Mouse (Mus musculus) mesoderm, embryonic 11.5 days (tissue): Measurements from ENCODE around the gene Tom1.

ENCODE experiments used
- DNase-seq: peaks from one replicate; pipeline ENCODE4 v3.0.0-alpha.2; 2012; ENCODE audit warnings: low read depth, low spot score

Tom1 gene

GRCm38 (mm10) chr8:75042171-75042570, 8.7 kb downstream of the Tom1 start:
- DNase-seq: no peak

DNA sequence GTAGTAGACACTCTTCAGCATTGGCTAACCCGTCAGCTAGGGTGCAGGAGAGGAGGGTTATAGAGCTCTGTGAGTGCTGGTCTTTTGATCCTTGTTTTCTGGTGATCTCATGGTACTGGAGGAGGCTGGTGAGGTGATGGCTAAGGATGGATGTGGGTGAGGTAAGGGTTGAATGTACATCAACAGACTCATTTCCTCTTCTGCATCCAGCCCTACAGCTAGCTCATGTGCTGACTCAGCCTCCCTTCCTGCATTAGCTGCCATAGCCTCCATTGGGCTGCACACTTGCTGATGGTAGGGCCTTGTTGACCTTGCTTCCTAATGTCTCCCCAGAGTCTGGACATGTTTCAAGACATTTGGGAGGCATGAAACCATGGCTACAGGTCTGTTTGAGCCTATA, 9.5 kb downstream of the Tom1 start:
- no peak for DNase-seq

DNA sequence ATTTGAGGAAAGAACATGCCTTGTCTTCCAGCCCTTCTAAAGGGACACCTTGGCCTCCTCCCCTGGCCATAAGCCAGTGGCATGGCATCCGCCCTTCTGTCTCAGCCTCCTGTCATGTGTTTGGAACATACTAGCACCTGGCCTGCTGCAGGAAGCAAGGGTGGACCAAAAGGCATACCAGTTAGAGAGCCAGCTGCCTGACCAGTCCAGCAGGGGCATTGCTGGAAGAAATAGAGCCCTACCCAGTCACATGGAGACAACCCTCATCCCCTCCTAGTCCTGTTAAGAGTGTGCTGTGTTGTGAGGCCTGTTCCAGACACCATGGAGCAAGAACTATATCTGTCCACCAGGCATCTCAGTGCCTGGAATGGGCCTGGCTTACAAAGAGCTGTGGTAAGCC, 12.8 kb downstream of the Tom1 start:
- DNase-seq: no peak

DNA sequence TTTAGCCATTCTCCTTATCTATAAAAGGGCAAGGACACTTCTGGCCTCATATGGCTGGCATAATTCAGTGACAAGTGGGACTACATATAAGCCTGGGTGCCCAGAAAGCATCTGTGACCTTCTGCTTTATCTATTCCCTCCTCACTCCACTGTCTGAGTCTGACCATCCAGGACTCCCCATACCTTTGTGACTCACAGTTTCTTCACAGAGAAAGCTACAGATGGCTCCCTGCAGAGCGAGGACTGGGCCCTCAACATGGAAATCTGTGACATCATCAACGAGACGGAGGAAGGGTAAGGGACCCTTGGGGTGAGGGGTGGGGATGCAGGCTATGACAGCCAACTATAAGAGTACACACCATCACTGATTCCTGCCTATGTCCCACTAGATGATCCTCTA, 14.3 kb downstream of the Tom1 start:
- DNase-seq: no peak

DNA sequence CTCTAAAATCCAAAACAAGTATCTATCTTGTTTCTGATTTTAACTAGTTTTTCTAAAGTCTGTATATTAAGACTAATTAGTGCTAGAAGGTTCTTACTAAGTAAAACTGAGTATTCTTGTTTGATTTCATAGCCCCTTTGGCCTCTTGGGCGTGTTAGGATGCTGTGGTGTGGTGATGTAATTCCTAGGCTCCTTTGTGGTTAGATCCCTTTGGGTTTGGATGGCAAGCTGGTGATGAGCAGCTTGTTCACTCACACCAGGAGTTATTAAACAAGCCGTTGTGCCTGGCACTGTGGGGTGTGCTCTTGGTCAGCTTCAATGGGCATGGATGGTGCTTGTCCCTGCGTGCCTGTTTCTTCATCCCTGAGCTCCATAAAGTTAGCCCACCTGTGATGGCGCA, 19.8 kb downstream of the Tom1 start:
- DNase-seq: no peak

GRCm38 (mm10) chr8:75055673-75056072, 22.2 kb downstream of the Tom1 start:
- no peak for DNase-seq

DNA sequence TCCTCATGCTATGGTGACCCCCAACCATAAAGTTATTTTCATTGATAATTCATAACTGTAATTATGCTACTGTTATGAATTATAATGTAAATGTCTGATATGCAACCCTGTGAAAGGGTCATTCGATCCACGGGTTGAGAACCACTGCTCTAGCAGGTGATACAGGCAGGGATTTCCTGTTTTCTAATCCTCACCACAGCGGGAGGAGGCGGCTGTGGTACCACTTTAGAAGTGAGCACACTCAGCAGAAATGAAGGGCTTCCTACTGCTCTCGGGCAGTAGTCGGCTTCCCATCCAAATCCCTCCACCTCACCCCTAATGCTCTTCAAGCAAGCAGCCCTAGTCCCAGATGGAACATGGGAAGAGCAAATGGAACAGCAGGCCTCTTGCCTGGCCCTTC, 26.5 kb downstream of the Tom1 start:
- no peak for DNase-seq

DNA sequence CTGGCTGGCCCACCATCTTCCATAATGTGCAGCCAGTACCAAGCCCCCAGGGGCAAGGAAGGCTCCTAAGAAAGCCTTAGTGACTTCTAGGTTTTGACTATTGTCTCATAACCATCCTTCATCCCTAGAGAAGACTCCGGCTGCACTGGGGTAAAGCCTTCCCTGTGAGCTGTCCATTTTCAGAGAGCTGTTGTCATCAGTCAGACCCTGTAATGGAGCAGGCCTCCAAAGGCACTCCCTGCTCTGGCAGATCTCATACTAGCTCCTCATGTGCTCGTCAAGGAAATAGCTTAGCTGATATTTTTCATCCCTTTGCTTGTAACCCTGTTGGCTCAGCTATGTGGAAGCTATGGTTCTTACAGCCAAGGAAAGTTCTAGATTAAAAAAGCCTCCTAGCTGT, 27.3 kb downstream of the Tom1 start:
- no peak for DNase-seq

- DNase-seq: peak; percentile 4
These were observed 29.8 kb downstream of the Tom1 start for GRCm38 (mm10) chr8:75063290-75063689.

- DNase-seq: no peak
These were observed 31.3 kb downstream of the Tom1 start for GRCm38 (mm10) chr8:75064790-75065189.

- DNase-seq: no peak
These were observed 33.8 kb downstream of the Tom1 start for GRCm38 (mm10) chr8:75067287-75067686.

- DNase-seq: no peak
These were observed 36.8 kb downstream of the Tom1 start for GRCm38 (mm10) chr8:75070297-75070696.

GRCm38 (mm10) chr8:75071627-75072346, 38.3 kb downstream of the Tom1 start:
- peak; percentile 86 for DNase-seq

- no peak for DNase-seq
These were observed 41.4 kb downstream of the Tom1 start for GRCm38 (mm10) chr8:75074876-75075275.

DNA sequence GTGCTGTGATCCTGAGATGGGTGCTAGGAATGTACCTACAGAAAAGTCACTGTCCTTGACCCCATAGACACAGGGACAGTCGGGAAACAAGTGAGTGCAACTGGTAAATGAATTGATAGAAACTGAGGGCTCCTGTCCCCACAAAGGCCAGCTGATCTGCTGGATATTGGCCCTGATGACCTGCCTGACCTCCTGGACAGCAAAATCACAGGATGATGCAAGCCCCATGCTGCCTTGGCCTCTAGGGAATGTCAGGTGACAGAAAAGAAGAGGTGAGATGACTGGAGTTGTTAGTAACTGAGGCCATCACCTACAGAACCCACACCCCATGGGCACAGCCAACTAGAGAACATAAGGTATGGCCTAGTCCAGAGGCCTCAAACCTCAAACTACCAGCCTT, 44.7 kb downstream of the Tom1 start:
- no peak for DNase-seq

- no peak for DNase-seq
These were observed 45.3 kb downstream of the Tom1 start for GRCm38 (mm10) chr8:75078851-75079250.

DNA sequence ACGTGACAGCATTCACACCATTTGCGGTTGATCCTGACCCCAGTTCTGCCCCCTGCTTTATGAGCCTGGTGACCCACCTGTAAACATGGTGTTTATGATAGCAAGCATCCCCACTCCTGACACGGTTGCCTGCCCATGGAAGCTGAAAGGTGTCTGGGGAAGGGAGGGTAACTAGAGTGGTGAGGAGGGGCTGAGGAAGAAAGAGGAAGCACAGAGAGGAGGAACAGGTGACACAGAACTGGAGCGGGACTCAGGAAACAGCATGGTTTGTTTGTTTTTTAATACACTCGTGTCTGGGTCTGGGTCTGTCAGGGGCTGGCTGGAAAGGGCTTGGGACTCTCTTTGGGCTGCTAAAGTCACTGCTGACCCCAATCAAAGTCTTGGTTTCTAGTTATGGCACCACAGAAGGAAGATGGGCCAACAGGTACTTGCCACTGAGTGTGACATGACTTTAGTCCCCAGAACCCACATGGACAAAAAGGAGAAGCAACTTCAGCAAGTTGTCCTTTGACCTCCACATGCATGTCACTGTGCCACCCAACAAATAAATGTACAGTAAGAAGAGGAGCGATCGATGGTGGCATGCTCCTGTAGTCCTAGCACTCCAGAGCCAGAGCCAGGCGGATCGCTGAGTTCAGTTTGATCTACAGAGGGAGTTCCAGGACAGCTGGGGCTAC, 48.0 kb downstream of the Tom1 start:
- DNase-seq: no peak

- no peak for DNase-seq
These were observed 48.8 kb downstream of the Tom1 start for GRCm38 (mm10) chr8:75082181-75082805.

DNA sequence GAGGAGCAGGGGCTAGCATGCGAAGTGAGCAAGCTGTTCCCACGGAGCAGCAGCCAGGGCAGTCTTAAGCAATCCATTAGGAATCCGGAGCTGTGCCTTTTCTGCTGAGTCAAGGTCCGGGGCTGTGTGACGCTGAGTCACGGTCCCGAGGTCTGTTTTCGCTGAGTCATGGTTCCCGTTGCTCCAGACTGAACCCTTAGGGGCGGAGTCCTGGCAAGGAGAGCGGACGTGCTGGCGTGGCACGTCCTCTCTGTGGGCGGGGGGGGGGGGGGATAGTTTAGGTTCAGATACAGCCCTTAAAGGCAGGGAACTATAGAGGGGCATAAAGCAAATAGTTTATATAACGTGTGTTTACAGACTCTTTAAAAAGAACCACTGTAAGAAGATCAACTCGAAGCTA, 50.3 kb downstream of the Tom1 start:
- DNase-seq: peak; percentile 98

- DNase-seq: no peak
These were observed 51.0 kb downstream of the Tom1 start for GRCm38 (mm10) chr8:75084382-75085064.

DNA sequence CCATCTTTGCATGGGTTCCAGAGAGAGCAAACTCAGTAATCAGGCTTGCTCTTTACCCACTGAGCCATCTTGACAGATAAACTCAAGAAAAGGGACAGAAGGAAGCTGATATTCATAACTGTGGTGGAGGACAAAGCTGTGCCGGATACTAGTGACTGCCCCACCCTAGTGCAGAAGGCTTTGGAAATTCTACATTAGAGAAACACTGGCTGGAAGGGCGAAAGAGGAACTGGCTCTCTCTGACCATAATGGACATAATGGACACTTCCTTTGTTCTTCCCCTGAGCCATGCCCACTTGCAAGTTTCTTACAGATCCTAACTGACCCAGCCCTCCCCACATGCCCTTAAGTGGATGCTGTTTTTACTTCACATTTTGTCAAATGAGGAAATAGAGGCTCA, 52.5 kb downstream of the Tom1 start:
- DNase-seq: no peak

GRCm38 (mm10) chr8:75087127-75087526, 53.6 kb downstream of the Tom1 start:
- no peak for DNase-seq
